Mouse (Mus musculus) embryo, embryonic 10.5 days (tissue): ENCODE data around the gene Gm42674.

Source experiments
- DNase-seq: peaks from one replicate; pipeline ENCODE4 v3.0.0-alpha.2; 2015; ENCODE audit warnings: low spot score

Gene Gm42674

GRCm38 (mm10) chr3:90623435-90624071, 21.8 kb downstream of the Gm42674 start:
- peak; percentile 61 for DNase-seq

GRCm38 (mm10) chr3:90625496-90625895, 23.8 kb downstream of the Gm42674 start:
- no peak for DNase-seq

- DNase-seq = no peak
Observed at GRCm38 (mm10) chr3:90626266-90627021, 24.7 kb downstream of the Gm42674 start.

- DNase-seq = no peak
Observed at GRCm38 (mm10) chr3:90627366-90627765, 25.7 kb downstream of the Gm42674 start.

GRCm38 (mm10) chr3:90627807-90628206, 26.1 kb downstream of the Gm42674 start:
- peak; percentile 26 for DNase-seq

GRCm38 (mm10) chr3:90629298-90629697, 27.6 kb downstream of the Gm42674 start:
- no peak for DNase-seq

- no peak for DNase-seq
Observed at GRCm38 (mm10) chr3:90631984-90632383, 30.3 kb downstream of the Gm42674 start.

- no peak for DNase-seq
Observed at GRCm38 (mm10) chr3:90638511-90639275, 37.0 kb downstream of the Gm42674 start.

GRCm38 (mm10) chr3:90639511-90640154, 37.9 kb downstream of the Gm42674 start:
- DNase-seq = peak; percentile 55

GRCm38 (mm10) chr3:90640981-90641380, 39.3 kb downstream of the Gm42674 start:
- no peak for DNase-seq

GRCm38 (mm10) chr3:90644220-90644619, 42.5 kb downstream of the Gm42674 start:
- DNase-seq = peak; percentile 47

GRCm38 (mm10) chr3:90647291-90647690, 45.6 kb downstream of the Gm42674 start:
- DNase-seq = no peak

GRCm38 (mm10) chr3:90648981-90649380, 47.3 kb downstream of the Gm42674 start:
- no peak for DNase-seq

GRCm38 (mm10) chr3:90649832-90650231, 48.1 kb downstream of the Gm42674 start:
- no peak for DNase-seq

- DNase-seq = peak; percentile 93
Observed at GRCm38 (mm10) chr3:90652878-90653508, 51.3 kb downstream of the Gm42674 start.

GRCm38 (mm10) chr3:90653717-90654116, 52.0 kb downstream of the Gm42674 start, which contains the start of gene S100a7a:
TSS of gene S100a7a (plus strand) at chr3:90654017.
- no peak for DNase-seq
